Mouse (Mus musculus) urinary bladder, adult 2 months (tissue): ENCODE data around the gene Gm5108. TPM values are rescaled to one million over a fixed set of nuclear protein-coding genes. Genes with fewer than 3 reads are reported as not detected.

Experiments used
- polyA plus RNA-seq: library from polyadenylated mRNA; depleted of rRNA; stranded (reverse); fragments of >200 nt; gene quantifications from 2 replicates; pipeline ENCODE4 v1.2.3, GENCODE M21; 2012; rRNA removed

Gm5108 gene
- polyA plus RNA-seq, 1 experiment, result not detected

Other genes with a start within 250 kb of the Gm5108 start
- gene Atp8a1, start 94.2 kb upstream of the Gm5108 start, polyA plus RNA-seq, result 6.0 and 6.7 TPM in 2 replicates
- gene Gm21905, start 4.8 kb downstream of the Gm5108 start, polyA plus RNA-seq, result not detected in 2 replicates
- not detected in 2 replicates for gene Grxcr1, start 90.2 kb downstream of the Gm5108 start, polyA plus RNA-seq